Mouse (Mus musculus) MN1 (cell line): ENCODE measurements around the gene Zfp189.

Experiments
- DNase-seq: peaks from one replicate; pipeline ENCODE4 v3.0.0-alpha.2; 2016; ENCODE audit warnings: low spot score

Zfp189 gene

DNA sequence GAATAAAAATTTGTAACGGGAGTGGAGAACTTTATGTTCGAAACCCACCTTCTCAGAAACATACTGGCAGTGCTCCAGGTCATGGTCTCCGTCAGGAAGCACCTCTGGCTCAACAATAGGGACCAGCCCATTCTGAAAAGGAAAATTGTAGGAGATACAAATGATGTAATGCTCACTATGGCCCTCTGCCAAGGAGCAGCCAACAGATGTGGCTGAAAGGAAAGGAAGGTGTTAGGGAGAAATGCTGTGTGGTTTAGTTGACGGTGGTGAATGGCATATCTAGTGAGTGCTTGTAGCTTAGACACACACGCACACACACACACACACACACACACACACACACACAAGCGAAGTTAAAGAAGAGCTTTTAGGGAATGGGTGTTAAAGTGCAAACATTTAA lies 18.7 kb downstream of the Zfp189 start:
- peak; percentile 60 for DNase-seq

DNA sequence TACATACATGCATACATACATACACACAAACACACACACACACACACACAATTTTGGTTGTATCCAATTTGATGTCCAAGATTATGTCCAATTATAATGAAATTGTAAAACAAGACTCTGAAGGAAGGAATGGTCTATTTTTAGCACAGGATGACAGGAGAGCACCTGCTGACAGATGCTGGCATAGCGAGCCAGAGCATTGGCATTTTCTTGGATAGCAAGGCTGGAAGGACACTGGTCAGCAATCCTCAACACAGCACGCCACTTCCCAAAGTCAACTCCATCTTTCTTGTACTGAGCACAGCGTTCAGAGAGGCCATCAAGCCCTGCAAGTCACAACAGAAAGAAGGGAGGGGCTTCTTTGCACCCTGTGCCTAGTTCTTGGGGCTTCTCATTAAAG lies 20.0 kb downstream of the Zfp189 start:
- no peak for DNase-seq

DNA sequence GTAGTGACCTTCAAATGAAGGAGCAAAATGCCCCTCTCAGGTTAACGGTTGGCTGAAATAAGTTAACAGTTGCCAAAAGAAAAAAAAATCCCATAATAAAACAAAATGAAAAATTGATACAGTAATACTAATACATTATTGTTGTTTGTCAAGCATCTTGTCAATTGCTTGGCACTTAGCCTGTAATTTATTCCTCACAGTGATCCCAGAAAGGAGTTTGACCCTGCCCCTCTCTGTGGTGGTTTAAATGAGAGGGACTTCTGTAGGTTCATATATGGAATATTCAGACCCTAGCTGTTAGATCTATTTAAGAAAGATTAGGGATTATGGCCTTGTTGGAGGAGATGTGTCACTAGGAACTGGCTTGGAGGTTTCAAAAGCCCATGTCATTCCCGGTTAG lies 25.1 kb downstream of the Zfp189 start:
- DNase-seq: no peak

DNA sequence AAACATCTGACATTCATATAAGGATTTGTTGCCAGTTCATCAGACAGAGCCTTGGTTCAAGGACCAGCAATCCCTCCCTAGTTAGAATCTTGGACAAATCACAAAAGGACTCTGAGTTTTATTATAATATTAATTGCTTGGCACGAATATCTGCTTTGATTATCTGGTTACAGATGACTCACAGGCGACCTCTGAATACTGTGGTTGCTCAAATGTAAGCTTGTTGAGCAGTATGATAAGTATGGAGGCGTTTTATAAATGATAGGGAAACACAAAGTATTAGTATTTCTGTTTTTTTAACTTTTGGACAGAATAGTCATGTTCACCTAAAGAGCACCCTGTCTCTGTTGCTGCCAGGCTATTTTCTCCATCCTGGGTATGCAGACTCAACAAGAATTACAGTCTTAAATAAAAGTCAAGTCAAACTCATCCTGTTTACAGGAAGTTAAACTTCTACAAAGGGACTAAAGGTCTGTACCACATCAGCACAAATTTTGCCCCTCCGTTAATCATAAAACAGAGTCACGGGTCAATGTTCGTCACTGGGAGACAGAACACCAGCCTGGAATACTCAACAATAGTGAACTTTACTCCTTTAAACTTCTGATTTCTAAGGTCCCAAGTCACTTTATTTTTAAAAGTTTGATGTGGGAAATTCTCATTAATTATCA lies 26.0 kb downstream of the Zfp189 start:
- DNase-seq: no peak

DNA sequence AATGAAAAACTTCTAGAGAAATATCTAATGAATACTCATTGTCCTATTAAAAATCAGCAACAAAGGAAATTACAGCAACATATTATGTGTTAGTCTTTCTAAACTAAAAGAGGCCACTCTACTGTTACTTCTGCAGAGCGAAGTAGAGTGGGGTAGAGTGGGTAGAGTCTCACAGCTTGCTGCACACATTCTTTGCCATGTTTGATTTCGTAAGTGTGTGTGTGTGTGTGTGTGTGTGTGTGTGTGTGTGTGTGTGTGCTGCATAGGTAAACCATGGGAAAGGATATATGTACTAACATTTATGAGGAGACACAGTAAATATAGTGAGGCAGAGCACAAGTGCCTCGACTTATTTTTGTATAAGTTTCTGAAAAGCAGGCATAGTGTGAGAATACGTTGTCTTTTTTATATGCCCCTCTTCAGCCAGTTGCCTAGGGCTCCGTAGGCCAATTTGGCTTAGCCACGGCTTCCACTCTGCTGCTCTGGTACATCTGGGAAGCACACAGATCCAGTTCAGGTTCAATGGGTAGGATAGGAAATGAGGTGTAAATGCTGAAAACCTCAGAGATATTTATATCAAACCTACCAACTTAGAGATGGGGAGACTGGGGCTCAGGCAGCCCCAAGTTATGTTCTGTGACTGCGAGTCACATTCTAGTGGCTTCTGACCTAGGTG lies 26.7 kb downstream of the Zfp189 start:
- no peak for DNase-seq

DNA sequence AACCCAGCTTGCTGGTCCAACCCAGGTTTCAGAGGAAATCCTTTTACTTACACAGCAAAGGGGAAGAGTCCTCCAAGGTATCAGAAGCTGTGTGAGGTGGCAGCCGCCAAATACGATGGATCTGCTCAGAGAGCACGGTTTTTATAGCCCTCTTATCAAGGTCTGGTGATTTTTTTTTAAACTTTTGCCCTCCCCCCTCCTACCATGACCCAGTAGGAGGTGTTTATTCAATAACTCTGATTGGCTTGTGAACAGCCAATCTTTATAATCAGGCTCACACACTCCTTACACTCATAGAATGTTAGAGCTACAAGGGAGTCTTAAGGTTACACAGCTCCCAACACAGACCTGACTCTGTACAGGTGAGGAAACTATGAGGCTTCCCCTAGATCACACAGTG lies 28.4 kb downstream of the Zfp189 start, which contains the start of gene Aldob:
Gene Aldob, minus strand, starts transcription at position 164 of the 400 bp plus-strand sequence.
- no peak for DNase-seq

DNA sequence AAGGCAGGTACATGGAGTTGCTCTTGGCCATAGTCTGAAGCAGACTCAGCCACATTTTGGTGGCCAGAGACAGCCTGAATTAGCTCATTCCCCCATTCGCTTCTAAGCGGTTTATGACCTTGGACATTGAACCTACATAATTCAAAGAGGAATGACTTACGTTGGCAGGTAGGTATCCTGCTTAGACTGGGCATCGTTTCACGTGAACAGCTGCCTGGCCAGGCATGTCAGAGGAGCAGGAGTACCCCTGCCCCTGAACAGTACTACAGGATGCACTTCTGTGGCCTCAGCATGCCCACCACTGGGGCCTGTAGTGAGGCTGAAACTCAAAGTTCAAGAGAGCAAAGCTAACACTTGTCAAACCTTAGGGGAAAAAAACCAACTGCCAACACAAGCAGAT lies 32.4 kb downstream of the Zfp189 start:
- DNase-seq: no peak

DNA sequence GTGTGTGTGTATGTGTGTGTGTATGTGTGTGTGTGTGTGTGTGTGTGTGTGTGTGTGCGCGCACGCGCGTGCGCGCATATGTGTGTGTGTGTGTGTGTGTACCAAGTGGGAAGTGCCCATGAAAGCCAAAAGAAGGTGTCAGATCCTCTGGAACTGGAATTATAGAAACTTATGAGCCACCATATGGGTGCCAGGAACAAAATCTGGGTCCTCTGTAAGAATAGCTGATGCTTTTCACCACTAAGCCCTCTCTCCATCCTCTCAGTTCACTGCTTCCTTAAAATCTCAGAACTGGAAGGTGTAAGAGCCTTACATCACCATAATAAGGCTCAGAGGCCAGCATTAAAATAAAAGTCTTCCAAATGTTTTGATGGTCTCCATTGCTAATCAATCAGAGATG lies 36.4 kb downstream of the Zfp189 start:
- DNase-seq: no peak

DNA sequence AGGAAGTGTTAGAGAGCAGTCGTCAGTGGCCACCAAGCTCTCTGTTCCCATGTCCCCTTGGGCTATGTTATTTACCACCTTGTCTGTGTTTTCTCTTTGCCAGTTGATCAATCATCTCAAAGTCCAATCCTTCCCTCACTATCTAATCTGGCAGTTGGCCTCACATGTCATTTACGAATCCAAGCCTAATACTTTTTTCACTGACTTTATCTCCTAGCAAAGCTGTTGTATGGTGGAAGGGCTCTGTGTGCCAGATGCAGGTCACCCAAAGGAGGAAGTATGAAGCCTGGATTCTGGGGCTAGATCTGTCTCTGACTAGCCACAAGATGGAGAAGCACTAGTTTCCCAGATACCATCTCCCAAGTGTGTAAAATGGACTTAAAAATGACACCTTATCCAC lies 37.2 kb downstream of the Zfp189 start:
- no peak for DNase-seq

DNA sequence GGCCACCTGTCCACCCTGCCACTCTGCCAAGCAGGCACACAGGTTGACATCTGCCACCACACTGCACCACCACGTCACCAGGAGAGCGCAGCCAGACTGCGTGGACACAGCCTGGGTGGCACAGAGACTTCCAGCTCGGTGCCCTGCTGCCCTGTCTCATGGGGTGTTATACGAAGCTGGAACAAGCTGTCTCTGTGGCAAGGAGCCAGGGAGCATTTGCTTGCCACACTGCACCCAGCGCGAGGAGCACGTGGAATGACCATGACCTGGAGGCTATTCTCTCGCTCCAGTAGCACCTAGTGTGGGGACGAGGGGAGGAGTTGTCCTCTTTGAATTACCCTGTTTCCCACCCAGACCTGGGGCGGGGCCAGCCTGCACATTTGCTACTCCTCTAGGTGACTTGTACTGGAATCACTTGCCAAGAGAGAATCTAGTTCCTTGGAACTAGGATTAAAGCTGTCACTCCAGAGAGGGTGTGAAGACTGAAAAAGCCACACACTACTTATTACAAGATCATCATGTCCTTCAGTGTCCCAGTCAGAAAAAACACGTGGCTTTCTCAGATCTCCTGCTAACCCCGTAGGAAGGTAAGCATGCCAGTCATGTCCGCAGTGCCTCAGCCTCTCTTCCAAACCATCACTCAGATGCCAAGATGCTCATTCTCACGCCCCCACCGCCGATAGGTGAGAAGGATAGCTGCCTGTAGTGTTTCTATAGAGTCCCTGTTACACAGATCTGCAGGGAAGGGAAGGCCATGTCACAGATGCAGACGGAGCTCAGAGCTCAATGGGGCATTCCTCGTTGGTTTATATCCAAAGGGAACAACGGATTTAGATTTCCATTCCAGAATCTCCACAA lies 39.2 kb downstream of the Zfp189 start:
- DNase-seq: no peak

DNA sequence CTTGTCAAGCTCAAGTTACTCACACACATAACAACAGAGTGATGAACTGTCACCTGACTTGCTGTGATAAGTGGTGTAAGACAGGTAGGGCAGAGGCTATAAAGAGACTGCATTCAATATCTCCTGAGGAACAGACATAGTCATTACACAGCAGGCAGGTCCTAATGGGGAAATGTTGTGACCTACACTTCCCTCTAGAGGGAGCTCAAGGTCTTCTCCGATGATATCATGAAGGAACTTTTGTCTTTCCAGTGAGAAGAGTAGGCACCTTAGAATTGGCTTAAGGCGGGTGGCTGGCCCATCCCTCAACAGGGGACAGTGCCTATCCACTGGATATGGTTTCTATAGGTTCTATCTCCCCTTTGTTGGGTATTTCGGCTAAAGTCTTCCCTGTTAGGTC lies 46.6 kb downstream of the Zfp189 start:
- peak; percentile 76 for DNase-seq

DNA sequence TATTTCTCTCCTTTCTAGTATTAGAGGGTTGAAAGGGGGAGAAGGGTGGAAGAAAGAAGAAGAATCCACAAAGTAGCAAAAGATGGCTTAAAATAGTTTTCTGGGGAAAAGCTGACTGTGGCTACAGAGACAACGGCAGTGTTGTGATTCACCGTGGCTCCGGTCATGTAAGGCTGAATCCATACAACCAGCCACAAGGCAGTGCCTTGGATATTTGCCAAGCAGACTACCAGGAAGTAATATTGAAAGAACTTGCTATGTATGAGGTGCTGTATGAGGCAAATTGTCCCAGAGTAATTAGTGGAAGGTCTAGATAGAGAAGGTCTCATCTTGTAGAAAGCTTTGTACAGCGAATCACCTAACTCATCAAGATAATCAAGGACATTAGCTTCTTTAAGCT lies 51.2 kb downstream of the Zfp189 start:
- DNase-seq: no peak
